Mouse (Mus musculus) MEL (cell line): ENCODE measurements around the gene Spen.

ENCODE experiments used
- CHD2 ChIP-seq: IDR thresholded peaks from 2 replicates; pipeline ENCODE4 v1.6.1; 2011; ENCODE audit warnings: low read length, improper control_type of control experiment
- EP300 ChIP-seq, 2 experiments: IDR thresholded peaks; 2 replicates each; pipeline ENCODE4 v1.6.1; 2011; ENCODE audit warnings: improper control_type of control experiment in 2 of 2, low read length in 2 of 2, low read depth in 1 of 2, mild to moderate bottlenecking in 1 of 2
- POLR2A ChIP-seq, 2 experiments: IDR thresholded peaks; 2 replicates each; pipeline ENCODE4 v1.6.1; 2011 to 2012; ENCODE audit warnings: low read length in 2 of 2, mild to moderate bottlenecking in 2 of 2, control low read depth in 1 of 2, improper control_type of control experiment in 1 of 2, low read depth in 1 of 2, moderate library complexity in 1 of 2; ENCODE audit not compliant: control insufficient read depth in 1 of 2, insufficient read depth in 1 of 2, poor library complexity in 1 of 2
- POLR2AphosphoS5 ChIP-seq: IDR thresholded peaks from 2 replicates; pipeline ENCODE4 v1.6.1; 2012; ENCODE audit warnings: low read depth, borderline replicate concordance, mild to moderate bottlenecking, inconsistent platforms, low read length, moderate library complexity, mixed read lengths

DNA sequence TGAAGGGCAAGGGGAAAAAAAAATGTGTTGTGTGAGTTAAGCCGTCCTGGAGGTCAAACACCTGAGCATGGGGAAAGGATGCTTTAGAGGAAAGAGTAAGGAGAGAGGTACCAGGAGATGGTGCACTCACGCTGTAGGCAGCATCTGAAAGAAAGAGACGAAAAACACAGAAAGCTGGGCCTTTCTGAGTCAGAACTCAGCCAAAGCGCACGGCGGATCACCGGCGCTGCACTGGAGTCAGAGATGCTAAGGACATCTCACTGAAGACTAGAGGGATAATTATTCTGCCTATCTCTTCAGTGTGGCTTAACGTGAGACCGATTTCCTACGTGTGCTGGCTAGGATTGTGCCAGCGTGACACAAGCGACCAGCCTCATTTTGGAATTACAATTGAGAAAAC is 110.5 kb downstream of the Spen start:
- no peak for TF ChIP-seq EP300 (IDR thresholded peaks at IDR 0.05; ENCODE audit: low read depth in 1 of 2, low read length in 2 of 2)
- no peak for TF ChIP-seq CHD2
- TF ChIP-seq POLR2A (IDR thresholded peaks at IDR 0.05; ENCODE audit: control insufficient read depth in 1 of 2, insufficient read depth in 1 of 2, low read depth in 1 of 2, low read length in 2 of 2, poor library complexity in 1 of 2) = no peak
- no peak for TF ChIP-seq POLR2AphosphoS5
